Mouse (Mus musculus): ENCODE measurements around the gene Flywch1. TPM values are rescaled to one million over a fixed set of nuclear protein-coding genes. Genes with fewer than 3 reads are reported as not detected.

The Flywch1 gene
- total RNA-seq, 2 experiments from 2014 or later, result 304 to 305 TPM

DNA sequence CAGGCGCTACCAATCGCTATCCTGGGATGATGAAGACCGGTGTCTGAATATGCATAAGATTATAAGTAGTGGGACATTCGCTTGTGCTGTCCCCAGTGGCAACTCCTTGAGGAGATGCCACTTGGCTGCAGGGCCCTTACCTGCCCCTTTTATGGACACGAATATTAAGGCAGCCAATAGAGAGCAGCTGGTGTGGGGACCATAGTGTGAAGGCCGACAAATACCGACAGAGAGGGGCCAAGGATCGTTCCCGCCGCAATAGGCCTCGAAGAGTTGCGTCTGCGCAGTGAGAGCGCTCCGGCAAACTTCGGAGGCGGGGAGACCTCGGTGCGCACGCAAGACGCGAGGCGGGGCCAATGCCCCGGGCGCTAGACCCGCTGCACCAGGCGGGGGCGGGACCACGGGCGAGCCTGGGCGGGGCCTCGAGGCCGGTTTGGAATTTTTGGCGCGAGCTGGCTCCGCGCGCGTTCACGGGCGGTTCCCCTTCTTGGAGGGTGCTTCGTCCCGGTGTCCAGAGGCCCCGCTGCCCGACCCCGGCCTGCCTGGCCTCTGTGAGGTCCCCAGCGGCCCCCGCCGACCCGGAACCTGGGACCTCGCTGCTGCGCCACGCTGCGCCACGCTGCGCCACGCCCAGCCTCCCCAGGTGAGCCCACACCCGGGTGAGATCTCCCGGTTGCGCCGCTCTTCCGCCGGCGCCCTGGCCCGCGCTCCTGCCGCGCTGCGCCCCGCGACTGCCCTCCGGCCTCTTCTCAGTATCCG, 45.2 kb downstream of the Flywch1 start, which contains the start of gene Pkmyt1:
TSS of gene Pkmyt1 (plus strand) at position 338 of the 759 bp plus-strand sequence.
- intact Hi-C loops (cut with DNase I), result no loop called here
- DNase-seq (ENCODE audit: low spot score in 2 of 2), result peak; percentile 93 to 94

DNA sequence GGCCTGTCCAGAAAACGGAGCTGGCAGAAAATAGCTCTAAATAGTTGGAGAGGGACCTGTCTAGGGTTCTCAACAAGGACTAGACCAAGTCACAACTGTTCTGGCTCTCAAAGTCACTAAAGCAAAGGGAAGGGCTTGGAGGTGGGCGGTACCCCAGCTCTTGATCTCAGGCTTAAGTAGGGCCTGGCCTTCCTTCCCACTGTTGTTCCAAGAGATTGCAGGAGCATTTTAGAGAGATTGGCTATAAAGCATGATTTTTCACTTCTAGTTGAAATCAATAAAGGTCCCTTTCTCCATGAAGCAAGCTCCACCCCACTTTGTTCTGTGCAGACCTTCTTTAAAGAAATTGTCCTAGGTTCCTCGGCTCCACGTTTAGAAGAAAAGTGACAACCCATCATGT, 45.9 kb downstream of the Flywch1 start:
- DNase-seq (ENCODE audit: low spot score in 2 of 2), result no peak
- intact Hi-C loops (cut with DNase I), result no loop called here

DNA sequence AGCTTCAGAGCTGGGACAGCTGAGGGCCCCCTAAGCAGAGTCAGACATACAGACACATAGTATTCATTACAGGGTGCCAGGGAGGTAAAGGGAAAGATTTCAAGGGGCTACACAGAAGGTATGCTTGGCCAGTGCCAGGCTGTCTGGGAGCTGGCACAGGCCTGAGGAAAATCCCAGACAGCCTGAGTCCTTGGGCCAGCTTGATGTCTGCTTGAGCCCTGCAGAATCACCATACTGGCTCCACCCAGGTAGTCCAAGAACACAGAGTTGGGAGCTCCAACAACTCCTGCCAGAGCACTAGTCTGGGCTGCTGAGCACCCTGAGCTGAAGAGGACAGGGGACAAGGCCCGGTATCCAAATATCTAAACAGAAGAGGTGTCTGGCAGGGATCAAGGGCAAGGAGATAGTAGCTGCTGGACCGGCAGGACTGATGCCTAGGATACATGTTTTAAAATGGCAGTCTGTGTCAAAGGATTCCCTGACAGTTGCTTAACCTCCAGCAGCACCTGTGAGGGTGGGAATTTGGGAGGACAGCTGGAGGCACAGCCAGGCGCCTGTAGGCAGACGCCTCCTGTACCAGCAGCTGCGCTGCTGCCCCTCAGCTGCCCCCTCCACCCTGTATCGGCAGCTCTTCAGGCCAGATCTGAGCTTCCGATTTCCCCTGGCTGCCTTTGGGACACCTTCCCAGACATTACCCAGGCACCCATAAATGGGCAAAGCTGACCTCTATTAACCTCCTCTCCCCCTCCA, 48.9 kb downstream of the Flywch1 start, which contains the start of gene 1520401A03Rik:
TSS of gene 1520401A03Rik (minus strand) at position 408 of the 750 bp plus-strand sequence.
- intact Hi-C loops (cut with DNase I), result no loop called here
- no peak for DNase-seq (ENCODE audit: low spot score in 2 of 2)

DNA sequence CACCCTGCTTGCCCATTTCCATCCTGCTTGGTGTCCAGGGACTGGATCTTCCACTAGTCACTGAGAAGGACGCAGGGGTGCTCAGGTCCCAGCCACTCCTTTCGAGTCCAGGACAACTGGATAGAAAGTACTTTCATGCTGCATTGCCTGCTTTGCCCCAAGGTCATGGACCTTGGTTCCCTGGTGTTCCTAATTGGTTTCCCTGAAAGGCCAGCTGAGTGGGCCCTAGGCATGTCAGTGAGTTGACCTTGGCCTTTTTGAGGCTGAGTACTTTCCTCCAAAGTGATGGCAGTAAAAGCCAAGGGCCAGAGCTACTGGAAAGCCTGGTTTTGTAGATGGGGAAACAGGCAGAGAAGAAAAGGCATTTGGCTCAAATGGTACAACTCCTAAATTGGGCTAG, 49.5 kb downstream of the Flywch1 start:
- DNase-seq (ENCODE audit: low spot score in 2 of 2), result no peak
- intact Hi-C loops (cut with DNase I), result no loop called here

DNA sequence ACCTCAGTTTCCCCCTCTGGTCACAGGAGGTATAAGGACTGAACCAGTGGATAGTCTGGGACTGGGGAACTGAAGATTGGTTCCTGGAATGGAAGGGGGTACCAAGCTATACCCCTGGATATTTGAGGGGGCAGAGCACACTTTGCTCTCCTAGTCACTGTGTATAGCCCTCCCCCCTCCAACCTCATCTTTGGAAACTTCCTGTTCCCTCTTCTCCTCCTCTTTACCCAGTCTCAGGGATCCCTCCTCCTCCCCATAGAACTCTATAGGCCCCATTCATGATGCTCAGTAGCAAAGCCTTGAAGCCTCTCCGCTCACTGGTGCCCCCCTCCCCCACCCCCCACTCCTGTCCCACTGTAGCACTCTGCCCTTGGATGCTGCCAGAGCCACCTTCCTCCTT, 51.9 kb downstream of the Flywch1 start:
- no peak for DNase-seq (ENCODE audit: low spot score in 2 of 2)
- intact Hi-C loops (cut with DNase I), result no loop called here

DNA sequence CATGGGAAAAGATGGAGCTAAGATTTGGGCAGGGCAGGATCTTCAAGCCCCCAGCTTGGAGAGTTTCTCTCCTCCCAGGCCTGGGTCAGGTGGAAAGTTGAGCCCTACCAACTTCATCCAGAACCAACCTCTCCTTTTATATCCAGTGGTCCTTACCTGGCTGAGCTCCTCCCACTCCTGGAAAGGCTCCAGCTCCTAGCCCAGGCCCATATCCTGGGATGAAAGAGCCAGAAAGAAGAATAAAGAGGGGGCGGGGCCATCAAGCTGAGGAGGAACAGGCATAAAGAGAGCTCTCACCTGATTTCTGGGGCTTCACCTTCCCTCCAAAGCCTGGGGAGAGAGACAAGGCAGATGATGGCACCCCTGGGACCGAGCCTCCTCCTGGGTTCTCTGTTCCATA, 54.4 kb downstream of the Flywch1 start:
- DNase-seq (ENCODE audit: low spot score in 2 of 2), result no peak
- intact Hi-C loops (cut with DNase I), result no loop called here

DNA sequence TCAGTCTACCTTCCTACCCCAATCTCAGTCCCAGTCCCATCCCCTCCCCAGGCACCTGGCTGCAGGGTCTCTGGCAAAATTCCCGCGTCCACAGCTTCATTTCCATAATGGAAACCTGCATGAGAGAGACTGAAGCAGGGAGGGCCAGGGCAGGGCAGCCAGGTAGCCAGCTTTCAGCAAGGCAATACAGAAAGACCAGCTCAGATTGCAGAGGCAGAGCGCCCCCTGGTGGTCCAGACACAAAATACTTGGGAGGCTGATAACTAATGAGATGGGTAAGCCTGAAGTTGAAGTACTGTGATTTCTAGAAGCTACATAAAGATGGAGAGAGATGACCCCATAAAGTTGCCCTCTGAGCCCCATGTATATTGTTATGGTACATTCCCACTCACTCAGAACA, 65.2 kb downstream of the Flywch1 start:
- peak; percentile 72 to 74 for DNase-seq (ENCODE audit: low spot score in 2 of 2)
- intact Hi-C loops (cut with DNase I), result no loop called here

DNA sequence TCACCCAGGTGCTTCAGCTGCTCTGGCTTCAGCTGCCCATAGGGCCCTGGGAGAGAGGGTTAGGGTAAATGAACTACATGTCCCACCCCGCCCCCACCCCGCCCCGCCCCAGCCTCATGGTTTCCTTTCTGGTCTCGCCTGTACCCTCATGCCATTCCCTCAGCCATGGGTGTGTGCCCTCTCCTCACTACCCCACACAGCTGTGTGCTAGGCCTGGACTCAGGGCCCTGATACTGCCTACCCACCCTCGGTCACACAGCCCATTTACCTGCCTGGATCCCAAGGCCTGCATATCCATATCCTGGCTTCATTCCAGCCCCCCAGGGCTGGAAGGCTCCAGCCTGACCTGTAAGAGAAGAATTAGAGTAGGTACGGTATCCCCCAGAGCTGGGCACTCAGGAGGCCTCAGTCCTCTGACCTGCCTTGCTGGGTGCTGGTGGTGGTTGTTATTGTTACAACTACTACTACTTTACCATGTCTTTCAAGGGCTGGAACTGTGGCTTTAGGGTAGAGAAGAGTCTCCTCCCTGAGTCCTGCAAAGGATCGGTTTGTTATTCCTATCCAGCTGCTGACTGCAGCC, 65.8 kb downstream of the Flywch1 start:
- no peak for DNase-seq (ENCODE audit: low spot score in 2 of 2)
- intact Hi-C loops (cut with DNase I), result loop anchor here (2.0 kb wide), 1 partner anchor 31 kb away; no protein-coding TSS in a partner anchor

DNA sequence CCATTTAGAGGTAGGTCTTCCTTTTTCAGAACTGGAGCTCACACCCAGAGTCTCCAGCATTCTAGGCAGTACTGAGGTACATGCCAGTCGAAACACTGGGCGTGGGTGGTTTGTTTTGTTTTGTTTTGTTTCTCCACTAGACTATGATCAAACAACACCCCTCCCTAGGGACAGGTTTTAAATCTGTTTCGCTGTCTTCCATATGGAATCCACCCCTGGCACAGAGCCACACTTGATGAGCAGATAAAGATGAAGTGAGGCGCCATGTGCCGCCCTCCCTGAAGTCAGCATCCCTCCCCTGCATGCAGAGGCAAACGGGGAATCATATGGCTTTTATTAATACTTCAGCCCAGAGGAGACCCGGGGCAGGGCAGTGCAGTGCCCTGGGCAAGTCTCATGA, 66.7 kb downstream of the Flywch1 start:
- peak; percentile 40 to 52 for DNase-seq (ENCODE audit: low spot score in 2 of 2)
- intact Hi-C loops (cut with DNase I), result loop anchor here (2.0 to 5.0 kb wide), 3 partner anchors 30 to 132 kb away; partner anchors contain the start of gene Bicdl2

DNA sequence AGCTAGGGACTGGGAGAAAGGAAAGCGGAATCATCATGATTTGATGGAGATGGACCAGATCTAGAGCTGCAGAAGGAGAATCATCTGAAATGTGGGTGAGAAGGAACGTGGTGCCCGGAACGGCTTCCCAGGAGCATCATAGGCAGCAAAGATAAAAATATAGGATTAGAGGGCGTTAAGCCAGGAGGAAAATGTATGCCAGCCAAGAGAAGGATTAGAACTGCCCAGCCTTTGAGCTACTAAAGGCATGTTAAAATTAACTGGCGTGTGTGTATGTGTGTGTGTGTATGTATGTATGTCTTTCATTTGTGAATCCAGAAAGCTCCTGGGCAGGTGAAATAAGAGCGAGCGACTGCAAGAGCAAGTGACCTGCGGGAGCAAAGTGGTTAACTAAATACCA, 68.1 kb downstream of the Flywch1 start:
- peak in 1 of 2 experiments; percentile 81 for DNase-seq (ENCODE audit: low spot score in 2 of 2)
- intact Hi-C loops (cut with DNase I), result loop anchor here (5.0 kb wide), 2 partner anchors 41 to 131 kb away; partner anchors contain the start of gene Bicdl2

Other genes starting within 250 kb of the Flywch1 start
- gene Zfp213, start 207.4 kb downstream of the Flywch1 start, total RNA-seq (2021), result 1 to 10 TPM; 6.5 to 7.0 TPM
- gene Zfp13, start 172.1 kb downstream of the Flywch1 start, total RNA-seq (2021), result 10 to 100 TPM; 23.7 to 25.3 TPM
- not detected for gene Zscan10, start 170.7 kb downstream of the Flywch1 start, total RNA-seq (2021)
- under 1 TPM; 0.32 to 0.34 TPM for gene Mmp25, start 126.3 kb downstream of the Flywch1 start, total RNA-seq (2021)
- gene Bicdl2, start 111.1 kb downstream of the Flywch1 start, total RNA-seq (2021), result not detected
- gene Hcfc1r1, start 98.0 kb downstream of the Flywch1 start, total RNA-seq (2021), result 100 to 1,000 TPM; 127 to 129 TPM
- 1 to 10 TPM; 5.2 to 7.4 TPM for gene Thoc6, start 97.7 kb downstream of the Flywch1 start, total RNA-seq (2021)
- gene Tnfrsf12a, start 94.1 kb downstream of the Flywch1 start, total RNA-seq (2021), result 10 to 100 TPM; 10.3 to 13.5 TPM
- not detected for gene Cldn6, start 92.4 kb downstream of the Flywch1 start, total RNA-seq (2021)
- under 1 TPM in 1 of 2 experiments, not detected in 1; 0.25 TPM for gene Cldn9, start 87.6 kb downstream of the Flywch1 start, total RNA-seq (2021)
- not detected for gene 1520401A03Rik, start 48.8 kb downstream of the Flywch1 start, total RNA-seq (2021)
- gene Pkmyt1, start 45.3 kb downstream of the Flywch1 start, total RNA-seq (2021), result 1 to 10 TPM; 3.0 to 3.3 TPM
- gene Paqr4, start 30.7 kb downstream of the Flywch1 start, total RNA-seq (2021), result 10 to 100 TPM; 52.8 to 58.2 TPM
- gene Kremen2, start 25.8 kb downstream of the Flywch1 start, total RNA-seq (2021), result under 1 TPM; 0.60 to 0.71 TPM
- gene Flywch2, start 14.5 kb upstream of the Flywch1 start, total RNA-seq (2021), result 10 to 100 TPM; 14.5 to 15.4 TPM
- gene Srrm2, start 18.9 kb upstream of the Flywch1 start, total RNA-seq (2021), result 100 to 1,000 TPM; 495 to 577 TPM
- gene Elob, start 57.5 kb upstream of the Flywch1 start, total RNA-seq (2021), result 100 to 1,000 TPM; 359 to 371 TPM
- gene Prss33, start 64.5 kb upstream of the Flywch1 start, total RNA-seq (2021), result not detected
- gene Prss32, start 72.3 kb upstream of the Flywch1 start, total RNA-seq (2021), result not detected
- gene Prss41, start 72.6 kb upstream of the Flywch1 start, total RNA-seq (2021), result 1 to 10 TPM; 1.1 to 2.3 TPM
- gene Prss21, start 96.5 kb upstream of the Flywch1 start, total RNA-seq (2021), result not detected
- gene Dcpp1, start 109.3 kb upstream of the Flywch1 start, total RNA-seq (2021), result not detected
- gene Dcpp2, start 109.3 kb upstream of the Flywch1 start, total RNA-seq (2021), result not detected
- not detected for gene Dcpp3, start 145.9 kb upstream of the Flywch1 start, total RNA-seq (2021)
- gene Sbp, start 170.1 kb upstream of the Flywch1 start, total RNA-seq (2021), result not detected
- not detected for gene Sbpl, start 183.7 kb upstream of the Flywch1 start, total RNA-seq (2021)
- under 1 TPM; 0.30 to 0.44 TPM for gene Prss30, start 209.0 kb upstream of the Flywch1 start, total RNA-seq (2021)
- 1 to 10 TPM; 1.2 to 1.6 TPM for gene Prss22, start 226.5 kb upstream of the Flywch1 start, total RNA-seq (2021)

All from left cerebral cortex, postnatal 25 days (tissue).